Mouse (Mus musculus): ENCODE measurements around the gene Psmc3. TPM values are rescaled to one million over a fixed set of nuclear protein-coding genes. Genes with fewer than 3 reads are reported as not detected.
A peak's percentile ranks its signal among the peaks of the same experiment; 100 is the strongest.
"Not testable (repeated sequence)": the region's sequence is repeated elsewhere in the genome, so short reads cannot be mapped to it uniquely, and the experiment has no call there.

The Psmc3 gene
- total RNA-seq, 2 experiments from 2014 or later, result 223 to 229 TPM

DNA sequence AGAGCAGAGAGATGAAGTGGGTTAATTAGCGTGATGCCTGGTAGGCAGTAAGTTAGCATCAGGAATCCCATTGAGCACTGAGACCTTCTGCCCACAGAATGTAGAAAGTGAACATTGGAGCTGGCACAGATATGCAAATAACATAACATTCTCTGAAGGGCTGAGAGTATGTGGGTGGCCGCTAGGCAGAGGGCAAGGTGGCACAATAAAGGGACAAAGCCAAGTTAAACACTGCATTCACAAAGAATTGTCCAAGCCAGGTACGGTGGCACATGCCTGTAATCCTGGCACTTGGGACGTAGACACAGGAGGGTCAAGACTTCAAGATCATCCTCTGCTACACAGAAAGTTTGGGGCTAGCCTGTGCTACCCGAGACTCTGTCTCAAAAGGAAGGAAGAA lies 55.4 kb downstream of the Psmc3 start:
- intact Hi-C loops (cut with DNase I), result no loop called here
- no peak for DNase-seq

DNA sequence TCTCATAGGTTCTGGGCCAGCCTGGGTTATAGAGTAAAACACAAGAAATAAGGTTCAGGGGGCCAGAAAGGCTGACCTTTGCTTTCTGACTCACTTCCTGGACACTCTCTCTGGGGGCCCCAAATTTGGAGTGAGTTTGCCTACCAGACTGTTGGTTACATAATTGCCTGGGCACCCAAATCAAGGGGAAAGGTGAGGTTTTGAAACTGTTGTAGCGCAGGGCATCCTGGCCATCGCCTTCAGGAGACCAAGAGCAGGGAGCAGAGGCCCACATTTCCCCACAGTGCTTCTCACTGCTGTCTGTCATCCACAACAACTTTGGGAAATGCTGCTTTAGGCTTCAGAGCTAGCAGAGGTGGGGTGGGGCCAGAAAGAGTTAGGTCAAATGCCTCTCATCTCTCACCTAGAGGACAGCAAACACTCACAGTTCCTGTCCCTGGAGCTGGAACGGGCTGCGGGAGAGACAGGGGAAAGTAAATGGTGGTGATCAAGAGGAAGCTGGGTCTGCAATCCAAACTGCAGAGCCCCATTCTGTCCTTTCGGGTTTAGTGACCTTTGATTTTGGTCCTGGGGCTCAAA lies 56.1 kb downstream of the Psmc3 start:
- no peak for DNase-seq
- intact Hi-C loops (cut with DNase I), result no loop called here

DNA sequence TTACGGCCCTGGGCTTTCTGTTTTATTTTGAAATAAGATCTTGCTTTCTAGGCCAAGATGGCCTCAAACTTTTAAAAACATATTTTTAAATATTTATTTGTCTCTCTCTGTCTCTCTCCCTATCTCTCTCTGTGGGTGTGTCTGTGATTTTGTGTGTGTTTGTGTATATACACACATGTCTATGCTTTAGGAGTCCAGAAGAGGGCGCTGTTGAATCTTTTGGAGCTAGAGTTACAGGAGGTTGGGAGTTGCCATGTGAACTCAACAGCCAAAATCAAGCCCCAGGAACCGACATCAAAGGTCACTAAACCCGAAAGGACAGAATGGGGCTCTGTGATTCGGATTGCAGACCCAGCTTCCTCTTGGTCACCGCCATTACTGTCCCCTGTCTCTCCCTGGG lies 56.6 kb downstream of the Psmc3 start:
- intact Hi-C loops (cut with DNase I), result no loop called here
- DNase-seq, result no peak

DNA sequence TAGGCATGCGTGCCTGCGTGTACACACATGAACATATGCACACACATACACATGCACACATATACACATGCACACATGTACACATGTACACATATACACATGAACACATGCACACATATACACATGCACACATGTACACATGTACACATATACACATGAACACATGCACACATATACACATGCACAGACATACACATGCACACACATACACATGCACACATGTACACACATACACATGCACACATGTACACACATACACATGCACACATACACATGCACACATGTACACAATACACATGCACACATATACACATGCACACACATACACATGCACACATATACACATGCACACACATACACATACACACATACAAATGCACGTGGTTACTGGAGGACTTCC lies 58.0 kb downstream of the Psmc3 start:
- intact Hi-C loops (cut with DNase I); DNase-seq: not testable (repeated sequence)

DNA sequence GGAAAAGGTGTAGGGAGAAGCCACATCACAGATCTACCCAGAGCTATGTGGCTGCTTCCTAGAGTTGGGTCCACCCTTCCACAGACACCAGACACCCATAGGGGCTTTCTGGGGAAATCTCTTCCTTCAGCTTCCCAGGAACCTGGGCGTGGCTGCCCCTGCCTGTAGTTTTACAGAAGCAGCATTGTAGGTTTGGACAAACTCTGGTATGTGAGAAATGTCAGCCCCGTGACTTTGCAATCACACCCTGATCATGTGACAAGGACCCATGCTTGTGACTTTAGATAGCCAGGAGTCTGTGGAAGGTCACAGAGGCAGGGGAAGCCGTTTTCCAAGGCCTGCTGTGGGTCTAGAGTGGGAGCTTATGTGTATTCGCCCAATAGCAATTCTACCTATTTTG lies 58.7 kb downstream of the Psmc3 start:
- intact Hi-C loops (cut with DNase I), result no loop called here
- no peak for DNase-seq

DNA sequence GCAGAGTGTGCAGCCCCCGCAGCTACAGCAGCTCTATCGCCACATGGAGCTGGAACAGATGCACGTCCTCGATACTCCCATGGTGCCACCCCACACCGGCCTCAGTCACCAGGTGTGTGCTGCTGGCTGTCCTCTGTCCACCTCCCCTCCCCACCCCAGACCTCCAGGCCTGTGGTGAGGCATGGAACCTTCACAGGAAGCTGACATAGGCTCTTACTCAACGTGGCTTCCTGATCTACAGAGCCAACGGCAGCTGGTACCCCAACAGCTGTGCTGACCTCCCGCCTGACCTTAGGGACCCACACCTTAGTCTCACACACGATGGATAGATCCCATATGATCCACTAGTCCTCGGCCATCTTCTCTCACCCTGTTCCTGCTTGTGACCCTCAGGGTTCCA lies 59.5 kb downstream of the Psmc3 start:
- intact Hi-C loops (cut with DNase I), result no loop called here

DNA sequence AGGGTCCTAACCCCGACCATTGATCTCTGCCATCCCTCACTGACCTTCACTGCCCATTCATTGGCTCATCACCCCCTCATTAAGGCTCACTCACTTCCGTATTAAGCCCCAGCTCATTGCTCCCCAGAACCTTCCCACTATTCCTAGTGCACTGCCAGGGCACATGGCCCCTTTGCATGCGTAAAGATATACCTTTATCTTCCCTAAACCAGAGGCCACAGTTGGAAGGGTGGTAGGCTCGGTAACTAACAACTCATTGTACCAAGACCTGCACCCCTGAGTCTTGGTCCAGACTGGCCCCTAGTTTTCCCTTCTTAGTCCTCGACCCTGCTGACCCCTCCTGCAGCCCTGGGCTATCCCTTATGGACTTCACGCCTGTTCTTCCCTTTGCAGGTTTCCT lies 60.0 kb downstream of the Psmc3 start:
- intact Hi-C loops (cut with DNase I), result no loop called here
- DNase-seq, result no peak

More for the DNA sequence above, 59.5 kb downstream of the Psmc3 start:
- no peak for DNase-seq

DNA sequence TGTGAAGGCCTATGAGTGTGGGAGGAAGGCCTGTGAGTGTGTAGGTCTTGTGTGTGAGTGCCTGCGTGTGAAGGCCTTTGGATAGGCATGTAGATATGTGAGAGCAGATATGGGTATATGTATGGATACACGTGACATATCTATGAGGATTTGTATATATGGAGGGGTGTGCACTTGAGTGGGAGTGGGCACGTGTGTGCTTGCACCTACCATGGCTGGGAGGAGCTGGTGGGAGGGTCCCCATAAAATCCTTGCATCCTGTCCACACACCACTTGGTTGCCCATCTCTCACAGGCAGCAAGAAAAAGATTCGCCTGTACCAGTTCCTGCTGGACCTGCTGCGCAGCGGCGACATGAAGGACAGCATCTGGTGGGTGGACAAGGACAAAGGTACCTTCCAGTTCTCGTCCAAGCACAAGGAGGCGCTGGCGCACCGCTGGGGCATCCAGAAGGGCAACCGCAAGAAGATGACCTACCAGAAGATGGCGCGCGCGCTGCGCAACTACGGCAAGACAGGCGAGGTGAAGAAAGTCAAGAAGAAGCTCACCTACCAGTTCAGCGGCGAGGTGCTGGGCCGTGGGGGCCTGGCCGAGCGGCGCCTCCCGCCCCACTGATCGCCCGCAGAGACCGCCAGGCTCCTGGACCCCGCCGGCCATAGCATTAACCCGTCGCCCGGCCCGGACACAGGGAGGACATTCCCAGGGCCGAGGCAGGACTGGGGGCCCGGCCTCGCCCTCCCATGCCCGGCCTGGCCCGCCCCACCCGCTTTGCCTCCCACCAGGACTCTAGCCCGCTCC lies 61.2 kb downstream of the Psmc3 start:
- intact Hi-C loops (cut with DNase I), result loop anchor here (1.0 to 5.0 kb wide), 3 partner anchors 79 to 367 kb away; no protein-coding TSS in a partner anchor
- DNase-seq, result peak; percentile 95 to 97

DNA sequence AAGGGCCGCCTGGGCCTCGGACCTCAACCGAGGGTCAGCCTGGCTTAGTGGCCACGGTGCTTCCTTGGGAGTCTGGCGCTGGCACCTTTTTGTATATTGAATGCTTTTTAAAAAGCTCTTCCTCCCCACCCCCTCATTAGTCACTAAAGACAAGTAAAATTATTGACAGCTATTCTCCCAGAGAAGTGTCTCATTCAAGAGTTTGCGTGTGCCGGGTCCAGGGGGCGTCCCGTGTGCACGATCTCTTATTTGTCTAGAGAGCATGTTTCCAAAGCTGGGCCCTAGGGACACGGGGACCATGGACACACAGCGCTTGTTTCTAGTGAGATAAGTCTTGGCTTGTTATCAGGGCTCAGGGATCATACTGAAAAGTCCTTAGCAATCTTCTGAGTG lies 61.8 kb downstream of the Psmc3 start:
- DNase-seq, result no peak
- intact Hi-C loops (cut with DNase I), result loop anchor here (1.0 to 5.0 kb wide), 3 partner anchors 79 to 367 kb away; no protein-coding TSS in a partner anchor

Other genes starting within 250 kb of the Psmc3 start
- 100 to 1,000 TPM; 133 to 153 TPM for gene Mtch2, start 206.9 kb upstream of the Psmc3 start, total RNA-seq (2021)
- 1 to 10 TPM; 2.7 to 4.1 TPM for gene C1qtnf4, start 168.1 kb upstream of the Psmc3 start, total RNA-seq (2021)
- gene Kbtbd4, start 149.3 kb upstream of the Psmc3 start, total RNA-seq (2021), result 10 to 100 TPM; 13.6 to 14.2 TPM
- 100 to 1,000 TPM; 448 to 474 TPM for gene Ndufs3, start 149.2 kb upstream of the Psmc3 start, total RNA-seq (2021)
- 10 to 100 TPM; 50.0 to 51.4 TPM for gene Celf1, start 113.6 kb upstream of the Psmc3 start, total RNA-seq (2021)
- gene Rapsn, start 18.4 kb upstream of the Psmc3 start, total RNA-seq (2021), result 10 to 100 TPM; 21.7 to 23.9 TPM
- 10 to 100 TPM; 21.1 to 21.7 TPM for gene Slc39a13, start 16.4 kb downstream of the Psmc3 start, total RNA-seq (2021)
- 1 to 10 TPM in 1 of 2 experiments, under 1 TPM in 1; 0.91 to 1.1 TPM for gene Spi1, start 28.4 kb downstream of the Psmc3 start, total RNA-seq (2021)
- not detected for gene Mybpc3, start 64.1 kb downstream of the Psmc3 start, total RNA-seq (2021)
- gene Madd, start 129.8 kb downstream of the Psmc3 start, total RNA-seq (2021), result 1 to 10 TPM; 4.1 to 5.0 TPM
- gene Nr1h3, start 148.8 kb downstream of the Psmc3 start, total RNA-seq (2021), result 10 to 100 TPM; 17.3 to 19.1 TPM
- gene Acp2, start 148.9 kb downstream of the Psmc3 start, total RNA-seq (2021), result 10 to 100 TPM; 13.0 to 14.3 TPM
- gene Ddb2, start 183.0 kb downstream of the Psmc3 start, total RNA-seq (2021), result 1 to 10 TPM; 2.1 to 2.6 TPM
- gene Pacsin3, start 201.9 kb downstream of the Psmc3 start, total RNA-seq (2021), result 100 to 1,000 TPM; 333 to 372 TPM
- gene Arfgap2, start 211.0 kb downstream of the Psmc3 start, total RNA-seq (2021), result 100 to 1,000 TPM; 131 to 132 TPM

Data from gastrocnemius, postnatal 36 days (tissue).